Mouse (Mus musculus): ENCODE measurements at regions not wholly inside any gene's neighbourhood (a gene's known extent, or its start where the extent isn't known, plus 50 kb on each side); places are given as distances from the start of the nearest gene placed in this dataset.

DNA sequence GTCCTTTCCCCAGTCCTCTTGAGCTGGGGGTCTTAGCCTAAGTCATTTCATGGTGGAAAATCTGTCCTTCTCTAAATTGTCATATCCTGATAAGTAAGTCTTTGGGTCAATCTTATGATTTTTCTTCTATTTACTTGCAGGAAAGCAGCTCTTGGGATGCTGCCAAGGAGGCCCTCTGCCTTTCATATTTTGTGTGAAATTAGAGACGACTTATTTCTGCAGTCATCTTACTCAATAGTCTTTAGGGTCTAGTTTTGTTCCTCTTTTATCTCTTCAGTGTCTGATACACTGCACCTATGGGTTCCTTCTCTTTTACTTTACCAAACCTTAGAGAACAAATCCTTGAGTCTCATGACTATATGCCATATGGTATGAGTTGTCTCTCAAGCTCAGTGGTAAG lies 196.0 kb upstream of the Jun start:
- no peak for DNase-seq

DNA sequence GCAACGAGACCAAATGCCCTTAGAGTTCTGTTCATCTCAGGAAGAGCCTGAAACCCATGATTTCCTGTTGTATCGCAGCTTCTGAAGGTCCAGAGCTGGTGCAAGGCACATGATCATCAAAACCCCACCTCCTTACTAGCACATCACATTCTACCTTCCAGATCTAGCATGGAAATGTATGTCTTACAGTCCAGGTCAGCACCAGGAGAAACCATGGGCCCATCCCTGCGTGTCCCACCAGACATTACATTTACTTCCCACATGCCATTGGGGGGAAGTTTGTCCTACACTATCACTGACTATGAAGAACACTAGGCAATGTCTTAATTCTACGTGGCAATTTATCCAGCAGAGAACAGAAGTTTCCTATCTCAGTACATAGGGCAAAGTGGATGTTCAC lies 197.0 kb upstream of the Jun start:
- no peak for DNase-seq

DNA sequence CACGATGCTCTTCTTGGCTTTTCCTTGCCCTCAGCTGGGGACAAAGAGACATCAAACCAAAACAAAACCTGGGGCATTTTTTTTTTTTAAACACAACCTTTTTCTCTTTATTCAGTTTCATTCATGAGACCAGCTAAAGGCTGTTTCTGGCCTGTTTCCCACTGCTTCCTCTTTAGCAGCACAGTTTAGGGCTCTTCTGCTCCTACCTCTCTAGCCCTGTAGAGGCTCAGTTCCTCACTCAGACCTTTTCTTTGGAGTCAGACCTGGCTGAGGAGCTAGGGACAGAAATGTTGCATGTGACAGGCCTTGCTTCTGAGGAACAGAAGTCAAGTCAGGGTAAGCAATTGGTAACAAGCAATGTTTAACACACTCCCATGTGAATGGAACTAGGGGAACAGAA lies 198.1 kb upstream of the Jun start:
- DNase-seq = no peak

DNA sequence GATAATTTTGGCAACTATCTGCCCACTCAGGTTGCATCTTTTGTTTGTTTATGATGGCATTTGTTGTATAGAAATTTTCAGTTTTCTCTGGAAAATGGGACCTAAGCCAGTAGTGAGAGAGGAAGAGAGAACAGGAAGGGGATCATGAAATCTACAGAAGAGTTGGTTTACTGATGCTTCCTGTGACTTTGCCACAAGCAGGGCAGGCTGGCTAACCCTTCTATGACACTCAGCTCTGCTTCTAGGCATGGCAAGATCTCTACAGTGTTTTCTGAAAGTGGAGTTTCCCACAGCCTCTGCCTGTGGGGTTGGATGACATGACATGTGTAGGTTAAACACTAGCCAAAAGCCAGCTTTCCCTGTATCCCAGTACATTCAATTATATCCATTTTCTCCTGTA lies 217.7 kb upstream of the Jun start:
- DNase-seq = no peak

DNA sequence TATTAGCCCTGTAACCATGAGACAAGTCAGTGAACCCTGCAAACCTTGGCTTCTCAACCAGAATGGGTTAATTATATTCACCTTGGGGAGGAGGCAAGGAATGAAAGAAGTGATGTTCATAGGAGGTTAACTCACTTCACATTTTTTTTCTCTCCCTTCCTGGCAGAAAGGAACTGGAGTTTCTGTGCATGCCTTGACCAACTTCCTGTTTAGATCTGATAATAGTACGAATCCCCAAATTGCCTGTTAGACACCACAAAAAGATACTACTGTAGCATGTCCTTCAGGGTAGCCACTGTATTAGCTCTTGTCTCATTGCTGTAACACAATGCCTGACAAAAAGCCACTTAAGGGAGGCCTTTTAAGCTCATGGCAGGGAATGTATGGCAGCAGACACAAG lies 218.4 kb upstream of the Jun start:
- no peak for DNase-seq

DNA sequence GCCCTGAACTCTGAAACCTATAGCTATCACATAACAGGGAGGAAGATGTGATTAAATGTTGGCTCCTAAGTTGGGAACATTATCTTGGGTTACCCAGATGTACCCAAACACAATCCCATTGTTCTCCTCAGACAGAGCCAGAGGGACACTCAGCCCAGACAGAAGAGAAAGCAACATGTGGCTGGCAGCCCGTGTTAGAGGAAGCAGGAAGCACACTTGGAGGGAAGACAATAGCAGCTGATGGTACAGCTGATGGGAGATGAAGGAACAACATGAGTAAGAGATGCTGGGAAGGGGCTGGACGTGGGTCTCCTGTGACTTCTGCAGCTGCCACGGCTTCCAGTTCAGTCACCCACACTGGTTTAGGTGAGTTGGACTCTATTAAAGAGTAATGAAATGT lies 224.2 kb upstream of the Jun start:
- no peak for DNase-seq

DNA sequence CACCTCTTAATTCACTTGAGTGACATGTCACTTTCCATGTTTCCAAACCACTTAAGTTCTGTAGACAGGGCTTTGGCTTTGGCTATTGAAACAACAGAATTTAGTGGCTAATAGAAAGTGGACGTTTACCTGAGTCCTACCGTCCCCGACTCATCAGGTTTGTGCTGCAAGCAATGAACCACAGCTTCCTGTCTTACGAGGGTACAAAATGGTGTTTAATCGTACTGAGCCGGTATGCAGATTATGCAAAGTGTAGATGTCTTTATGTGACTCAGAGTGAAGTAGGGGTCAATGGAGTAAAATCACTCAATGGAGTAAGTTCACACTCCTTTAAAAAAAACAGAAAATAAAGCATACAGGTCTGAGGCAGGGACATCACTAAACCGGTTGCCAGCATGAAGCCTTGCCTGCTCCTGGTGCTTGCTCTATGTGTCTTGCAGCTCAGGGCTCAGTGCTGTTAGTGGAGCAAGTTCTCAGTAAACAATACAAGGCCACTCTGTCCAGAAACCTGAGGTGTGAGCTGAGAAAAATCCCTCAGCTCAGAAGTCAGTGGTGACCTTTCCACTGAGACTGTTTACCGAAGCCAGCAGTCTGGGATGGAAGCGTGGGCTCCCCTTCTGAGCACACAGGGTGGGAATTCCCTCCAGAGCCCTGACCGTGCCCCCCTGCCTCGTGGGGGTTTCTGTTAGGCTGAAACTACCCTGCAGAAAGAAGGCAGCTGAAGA lies 226.1 kb upstream of the Jun start:
- no peak for DNase-seq

DNA sequence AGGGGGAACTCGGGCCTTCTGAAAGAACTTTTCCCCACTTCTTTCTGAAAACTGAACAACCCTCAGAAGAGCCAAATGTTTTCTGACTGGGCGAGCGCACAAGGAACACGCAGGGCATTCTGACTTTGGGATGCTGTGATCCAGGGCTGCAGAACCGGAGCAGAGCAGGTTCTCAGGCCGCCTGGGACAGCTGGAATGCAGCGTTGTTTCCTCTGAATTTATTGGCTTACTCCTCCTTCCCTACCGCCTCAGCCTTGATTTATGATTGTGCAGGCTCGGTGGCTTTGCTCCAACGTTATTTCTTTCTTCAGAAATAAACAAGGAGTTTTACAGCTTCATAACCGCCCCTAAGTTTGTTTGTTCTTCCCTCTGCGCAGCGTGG lies 226.7 kb upstream of the Jun start:
- DNase-seq = peak; percentile 60

DNA sequence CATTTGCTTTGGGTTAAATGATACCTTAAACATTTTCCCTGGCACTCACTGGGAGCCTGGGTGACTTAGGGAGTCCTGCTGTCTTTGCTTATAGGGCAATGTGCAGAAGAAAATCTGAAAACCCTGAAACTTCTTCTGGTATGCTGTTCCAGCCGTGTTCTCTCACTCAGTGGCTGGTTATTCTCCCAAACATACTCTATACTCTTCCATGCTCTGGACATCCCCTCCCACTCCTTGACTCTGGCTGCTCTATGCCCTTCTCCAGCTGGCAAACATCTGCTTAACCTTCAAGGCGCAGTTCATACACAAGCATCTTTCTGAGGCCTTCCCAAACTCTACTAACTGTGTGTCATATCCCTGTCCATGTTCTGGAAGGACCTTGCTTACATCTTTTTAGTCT lies 227.2 kb upstream of the Jun start:
- DNase-seq = no peak

DNA sequence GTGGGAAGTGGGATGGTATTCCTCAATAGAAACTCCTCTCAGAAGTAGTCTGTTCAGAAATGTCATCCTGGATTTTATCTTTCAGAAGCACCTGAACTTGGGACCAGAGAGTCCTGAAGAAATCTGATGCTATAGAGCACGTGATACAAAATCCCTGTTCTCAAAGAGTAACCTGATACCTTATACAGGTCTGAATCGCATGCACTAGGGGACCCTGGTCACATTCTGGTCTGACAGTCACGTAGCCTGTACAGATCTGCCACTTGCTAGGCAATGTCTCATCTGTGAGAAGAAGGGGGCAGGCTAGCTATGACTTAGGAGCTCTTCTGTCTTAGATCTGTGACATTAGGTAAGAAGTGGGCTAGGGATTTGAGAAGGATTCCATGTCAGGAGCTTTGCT lies 230.1 kb upstream of the Jun start:
- no peak for DNase-seq

DNA sequence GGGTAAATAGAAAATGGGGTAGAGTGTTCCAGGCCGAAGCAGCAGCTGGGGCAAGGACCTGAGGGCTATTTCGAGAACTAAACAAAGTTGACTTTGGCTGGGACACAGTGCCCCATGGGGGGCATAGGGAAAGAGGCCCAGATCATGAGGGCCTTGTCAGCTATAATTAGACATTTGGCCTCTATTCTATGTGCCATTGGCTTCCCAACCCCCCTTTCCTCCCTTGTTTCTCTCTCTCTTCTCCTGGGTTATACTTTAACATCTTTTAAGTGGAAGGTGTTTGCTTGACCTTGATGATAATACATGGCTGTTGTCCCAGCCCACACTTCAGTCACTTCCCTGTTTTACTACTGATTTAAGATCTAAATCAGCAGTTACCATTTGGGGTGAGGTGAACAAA lies 231.8 kb upstream of the Jun start:
- peak; percentile 48 for DNase-seq

DNA sequence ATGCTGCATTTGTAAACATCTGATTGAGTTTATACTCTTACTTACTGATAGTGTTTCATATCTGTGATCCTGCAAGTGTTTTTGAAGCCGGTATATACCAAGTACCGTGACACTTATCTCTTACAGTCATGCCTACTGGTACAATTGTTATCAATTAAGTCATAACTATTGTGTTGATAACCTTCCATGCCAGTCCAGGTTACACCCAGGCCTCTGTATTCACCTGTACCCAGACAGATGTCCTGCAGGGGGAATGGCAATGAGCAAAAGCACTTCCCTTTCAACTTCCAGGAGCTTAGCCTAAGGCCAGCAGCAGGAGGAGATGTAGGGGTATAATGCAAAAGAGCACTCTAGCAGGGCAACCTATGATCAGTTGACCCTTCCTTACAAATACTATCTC lies 232.2 kb upstream of the Jun start:
- DNase-seq = no peak

DNA sequence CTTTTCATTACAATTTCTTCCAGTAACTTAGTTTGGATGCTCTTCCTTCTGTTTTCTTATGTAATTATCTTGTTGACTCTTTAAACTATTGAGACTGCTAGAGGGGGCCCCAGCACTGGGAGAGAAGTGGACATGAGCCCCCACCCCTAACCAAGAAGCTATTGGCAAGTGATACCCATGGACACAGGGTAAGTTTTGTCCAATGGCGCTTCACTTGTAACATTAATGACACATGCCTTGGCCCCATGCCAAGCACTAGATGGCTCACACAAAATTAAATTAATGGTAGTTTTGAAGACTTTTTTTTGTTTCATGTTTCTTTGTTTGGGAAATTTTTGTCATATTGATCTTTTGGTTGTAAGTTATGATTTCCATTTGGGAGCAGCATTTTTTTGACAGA lies 232.7 kb upstream of the Jun start:
- no peak for DNase-seq

DNA sequence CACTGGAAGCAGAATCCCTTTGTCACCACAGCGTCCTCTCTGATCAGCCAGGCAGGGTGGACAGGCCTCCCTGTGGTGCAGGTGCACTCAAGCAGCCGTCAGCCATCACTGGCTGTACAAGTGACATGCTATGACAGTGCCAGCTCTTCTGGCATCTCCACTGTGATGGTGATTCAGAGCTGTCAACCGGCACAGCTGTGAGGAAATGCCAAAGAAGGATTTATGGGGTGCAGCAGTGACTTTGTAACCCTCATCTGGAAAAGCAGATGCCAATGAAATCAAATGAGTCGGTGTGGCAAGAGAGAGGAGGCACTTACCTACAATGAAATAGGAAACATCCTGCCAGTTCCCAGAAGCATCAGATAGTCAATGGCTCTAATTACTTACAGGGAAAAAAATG lies 238.3 kb upstream of the Jun start:
- no peak for DNase-seq

DNA sequence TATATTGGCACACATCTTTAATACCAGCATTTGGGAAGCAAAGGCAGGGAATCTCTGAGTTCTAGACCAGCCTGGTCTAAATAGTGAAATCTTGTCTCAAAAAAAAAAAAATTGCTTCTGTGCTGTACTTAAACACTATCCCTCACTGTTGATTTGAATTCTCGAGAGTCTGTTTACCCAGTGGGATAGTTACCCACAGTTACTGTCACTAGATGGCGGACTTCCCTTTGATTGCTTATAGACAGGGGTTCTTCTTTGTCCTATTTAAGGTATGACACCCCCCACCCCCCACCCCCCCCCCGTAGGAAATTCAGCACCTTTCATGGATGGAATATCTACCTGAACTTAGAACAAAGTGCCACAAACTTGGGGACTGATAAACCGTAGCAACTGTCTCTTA lies 242.1 kb upstream of the Jun start:
- no peak for DNase-seq

DNA sequence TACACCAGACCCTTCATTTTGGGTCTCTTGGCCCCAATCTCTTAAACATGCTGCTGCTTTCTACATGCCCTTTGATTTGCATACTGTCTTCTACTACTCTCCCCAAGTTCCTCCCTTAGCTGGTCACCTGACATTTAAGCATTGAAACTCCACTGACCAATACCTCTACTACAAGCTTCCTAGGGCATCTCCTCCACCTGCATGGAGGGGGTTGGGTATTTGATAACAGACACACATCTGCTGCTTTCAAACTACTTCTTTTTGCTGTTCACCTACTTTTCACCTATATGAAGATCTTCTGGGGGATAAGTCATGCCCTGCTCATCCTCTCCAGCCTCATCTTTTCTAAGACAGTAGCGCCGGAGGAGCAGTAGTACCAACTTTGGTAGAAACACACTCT lies 249.9 kb upstream of the Jun start:
- no peak for DNase-seq

DNA sequence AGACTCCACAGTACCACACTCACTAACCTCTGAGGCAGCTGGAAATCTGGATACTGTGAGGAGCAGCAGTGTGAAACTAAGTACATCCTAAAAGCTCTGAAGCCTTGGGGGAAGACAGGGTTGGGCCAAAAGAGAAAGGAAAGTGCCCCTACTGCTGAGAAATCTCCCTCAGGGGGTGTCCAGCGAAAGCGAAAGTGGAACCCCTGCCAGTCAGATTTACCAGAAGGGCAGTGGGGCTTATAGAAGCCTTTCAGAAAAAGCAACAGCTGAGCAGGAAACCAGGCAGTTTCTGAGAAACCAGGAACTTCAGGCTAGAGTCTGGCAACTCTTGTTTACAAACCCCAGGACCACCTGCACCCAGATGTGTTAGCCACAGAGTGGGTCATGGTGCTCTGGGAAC lies 251.3 kb upstream of the Jun start:
- no peak for DNase-seq

DNA sequence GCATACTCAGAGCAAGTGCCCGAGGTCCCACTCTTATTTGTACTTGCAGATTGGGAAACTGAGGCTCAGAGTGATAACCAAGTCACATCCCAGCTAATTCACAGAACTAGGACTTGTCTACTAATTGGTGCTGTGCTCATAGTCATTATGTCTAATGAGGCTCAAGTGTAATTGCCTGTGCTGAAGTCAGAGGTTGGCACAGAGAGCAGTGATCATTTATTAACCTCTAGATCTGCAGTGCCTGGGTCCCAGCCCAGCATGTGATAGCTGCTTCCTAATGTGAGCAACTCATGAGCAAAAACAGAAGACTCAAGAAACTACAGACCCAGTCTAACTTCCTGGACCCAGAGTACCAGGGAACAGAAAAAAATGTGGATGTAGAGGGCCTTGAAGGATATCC lies 252.0 kb upstream of the Jun start:
- peak; percentile 56 for DNase-seq

DNA sequence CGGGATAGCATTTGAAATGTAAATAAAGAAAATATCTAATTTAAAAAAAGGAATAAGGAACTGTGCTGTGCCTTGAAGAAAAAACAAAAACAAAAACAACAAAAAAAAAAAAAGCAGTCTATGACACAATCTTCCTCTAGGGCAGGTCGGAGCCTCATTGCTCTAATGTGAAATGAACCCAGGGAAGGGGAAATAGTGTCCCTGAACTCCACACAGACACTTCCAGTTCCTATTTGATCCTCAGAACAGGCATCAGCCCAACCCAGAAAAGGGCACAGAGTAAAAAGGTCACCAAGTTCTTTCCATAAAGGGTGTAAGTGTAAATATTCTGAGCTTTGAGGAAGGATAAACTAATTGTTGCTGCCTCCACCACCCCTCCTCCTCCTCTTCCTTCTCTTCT lies 250.2 kb upstream of the Fggy start:
- DNase-seq = no peak

DNA sequence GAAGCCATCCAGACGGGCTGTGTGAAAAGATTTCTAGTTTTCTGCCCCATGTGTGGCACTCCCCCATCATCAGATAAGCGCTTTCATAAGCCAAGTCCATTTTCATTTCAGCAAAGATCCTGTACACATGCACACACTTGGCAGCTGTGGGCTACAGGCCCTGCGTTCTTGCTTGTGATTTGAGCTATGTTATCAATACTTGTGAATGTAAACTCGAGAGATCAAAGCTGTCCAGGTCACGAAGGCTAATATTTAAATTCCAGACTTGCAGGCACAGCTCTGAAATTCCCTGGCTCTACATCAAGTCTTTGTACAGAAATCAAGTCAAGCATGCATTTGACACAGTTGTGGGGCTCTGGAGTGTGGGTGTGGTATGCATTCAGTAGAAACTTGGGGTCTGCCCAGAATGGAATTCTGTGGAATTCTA lies 248.8 kb upstream of the Fggy start:
- no peak for DNase-seq

DNA sequence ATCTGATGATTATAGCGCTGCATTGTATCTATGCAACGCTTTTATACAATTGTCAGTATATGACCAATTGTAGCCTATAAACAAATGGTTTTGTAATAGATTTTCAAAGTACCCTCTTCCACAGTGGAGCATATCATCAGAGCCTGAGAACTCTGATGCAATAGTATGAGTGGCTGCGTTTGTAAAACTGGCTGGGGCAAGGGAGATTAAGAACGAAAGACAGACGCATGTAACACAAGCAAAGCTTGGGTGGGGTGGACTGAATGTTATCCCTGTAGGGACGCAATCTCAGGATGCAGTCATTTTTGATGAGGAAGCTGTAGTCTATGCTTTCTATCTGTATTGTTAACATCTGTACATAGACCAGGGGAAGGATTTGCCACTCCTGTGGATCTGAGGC lies 246.9 kb upstream of the Fggy start:
- no peak for DNase-seq

DNA sequence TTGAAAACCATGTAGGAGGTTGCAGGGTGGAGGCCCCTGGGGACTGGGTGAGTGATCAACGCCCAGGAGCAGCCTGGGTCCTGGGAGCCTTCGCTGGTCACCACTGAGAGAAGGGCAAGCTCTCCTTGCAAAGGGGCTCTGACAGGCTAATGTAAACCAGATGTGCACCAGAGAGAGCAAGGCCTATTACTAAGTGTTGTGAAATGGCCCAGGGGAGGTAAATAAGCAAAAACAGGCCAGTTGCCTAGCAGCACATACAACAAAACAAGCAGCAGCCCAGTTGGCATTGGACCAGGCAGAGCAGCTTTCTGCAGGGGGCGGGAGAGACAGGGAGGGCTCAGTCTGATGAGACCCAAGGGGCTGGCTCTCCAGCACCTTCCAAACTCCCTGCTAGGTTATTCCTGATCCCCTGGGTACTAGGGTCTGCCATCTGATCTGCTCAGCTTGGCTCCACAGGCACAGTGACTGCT lies 239.5 kb upstream of the Fggy start:
- DNase-seq = peak; percentile 34

DNA sequence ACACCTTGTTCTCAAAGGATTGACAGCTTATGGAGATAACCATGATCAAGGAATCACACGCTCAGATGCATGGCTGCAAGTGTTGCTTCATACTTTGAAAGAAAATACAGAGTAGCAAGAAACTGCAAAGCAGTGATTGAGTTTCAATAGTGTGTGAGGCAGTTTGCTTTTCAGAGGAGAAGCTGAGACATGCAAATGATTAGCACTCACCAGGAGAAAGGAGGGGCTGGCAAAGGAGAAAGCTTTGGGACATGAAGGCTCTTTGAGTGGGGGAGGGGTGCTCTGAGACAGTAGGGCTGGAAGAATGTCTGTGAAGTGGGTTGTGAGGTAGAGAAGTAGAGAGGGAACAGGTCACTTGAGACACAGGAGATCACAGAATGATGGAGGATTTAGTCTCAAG lies 238.7 kb upstream of the Fggy start:
- DNase-seq = no peak

DNA sequence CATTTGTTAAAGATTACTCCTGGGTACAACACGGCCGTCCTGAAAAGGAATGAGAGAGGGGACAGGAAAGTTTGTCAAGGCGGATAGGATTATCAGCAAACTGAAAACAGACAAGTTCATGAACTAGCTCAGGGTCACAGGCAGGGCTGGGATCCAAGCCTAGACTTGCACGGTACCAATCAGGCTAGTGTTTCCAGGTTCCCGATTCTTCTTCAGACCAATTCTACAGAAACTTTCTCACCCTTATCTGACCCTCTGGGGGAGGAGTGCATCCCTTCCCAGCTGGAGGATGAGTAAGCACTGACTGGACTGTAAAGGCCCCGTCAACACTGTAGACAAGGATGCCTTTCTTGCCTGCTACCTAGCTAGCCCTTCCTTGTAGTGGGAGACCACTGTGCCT lies 238.3 kb upstream of the Fggy start:
- no peak for DNase-seq

DNA sequence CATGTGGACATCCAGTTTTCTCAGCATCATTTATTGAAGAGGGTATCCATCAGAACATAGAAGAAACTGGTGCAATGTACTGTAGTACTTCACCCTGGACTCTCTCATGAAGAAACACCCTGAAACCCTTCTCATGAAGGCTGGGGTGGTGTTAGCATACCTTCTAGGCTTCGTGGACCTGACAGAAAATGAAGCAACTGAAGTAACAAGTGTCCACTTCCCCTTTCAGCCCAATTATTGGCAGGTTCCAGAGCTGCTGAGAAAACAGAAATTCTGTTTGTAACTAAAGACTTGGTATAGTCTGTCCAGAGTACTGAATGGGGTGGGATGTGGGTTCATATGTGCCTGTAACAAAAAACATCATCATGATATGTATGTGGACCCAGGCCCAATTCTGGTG lies 231.4 kb upstream of the Fggy start:
- DNase-seq = no peak

DNA sequence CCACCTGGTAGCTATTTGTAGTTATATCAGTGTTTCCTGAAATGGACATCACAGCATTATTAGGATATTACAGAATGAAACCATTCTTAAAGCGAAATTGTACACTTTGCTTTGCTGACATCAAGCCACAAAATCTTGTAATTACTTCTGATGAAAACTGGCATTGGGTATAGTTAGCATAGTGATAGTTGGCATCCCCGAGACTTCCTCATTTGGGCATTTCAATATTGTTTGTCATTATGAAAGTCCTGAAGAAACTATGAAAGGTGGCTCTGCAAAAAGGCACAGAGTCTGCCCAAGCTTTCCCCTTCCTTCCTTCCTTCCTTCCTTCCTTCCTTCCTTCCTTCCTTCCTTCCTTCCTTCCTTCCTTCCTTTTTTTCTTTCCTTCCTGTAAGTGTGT lies 217.5 kb upstream of the Fggy start:
- DNase-seq = no peak
